Mouse (Mus musculus) heart, embryonic 12.5 days (tissue): Measurements from ENCODE around the gene Ankrd53. TPM values are rescaled to one million over a fixed set of nuclear protein-coding genes. Genes with fewer than 3 reads are reported as not detected.

Experiments
- ATAC-seq: fragments of 200-750 bp; cut with Nextera tagmentation; 2 replicates; pipeline ENCODE4 v1.8.0; 2017; ENCODE audit warnings: moderate TSS enrichment, moderate library complexity; ENCODE audit not compliant: insufficient number of reproducible peaks, low FRiP score
- H3K27ac ChIP-seq: fragments of 300-500 bp; sonication (generic); 2 replicates; pipeline ENCODE4 v1.5.1; 2016; ENCODE audit warnings: mild to moderate bottlenecking, moderate library complexity; ENCODE audit not compliant: poor library complexity, severe bottlenecking
- H3K27me3 ChIP-seq: fragments of 300-500 bp; sonication (generic); replicated peaks from 2 replicates; pipeline ENCODE4 v1.6.1; 2016; ENCODE audit warnings: mild to moderate bottlenecking, moderate library complexity
- H3K36me3 ChIP-seq: fragments of 300-500 bp; sonication (generic); 2 replicates; pipeline ENCODE4 v1.6.1; 2016; ENCODE audit warnings: mild to moderate bottlenecking, moderate library complexity
- H3K4me1 ChIP-seq: fragments of 300-500 bp; sonication (generic); replicated peaks from 2 replicates; pipeline ENCODE4 v1.6.1; 2016; ENCODE audit warnings: mild to moderate bottlenecking
- H3K4me2 ChIP-seq: fragments of 300-500 bp; sonication (generic); 2 replicates; pipeline ENCODE4 v1.6.1; 2016; ENCODE audit warnings: mild to moderate bottlenecking, moderate library complexity
- H3K4me3 ChIP-seq: fragments of 300-500 bp; sonication (generic); 2 replicates; pipeline ENCODE4 v1.5.1; 2016; ENCODE audit warnings: mild to moderate bottlenecking
- H3K9ac ChIP-seq: fragments of 300-500 bp; sonication (generic); 2 replicates; pipeline ENCODE4 v1.6.1; 2016; ENCODE audit warnings: mild to moderate bottlenecking, moderate library complexity
- H3K9me3 ChIP-seq: fragments of 300-500 bp; sonication (generic); replicated peaks from 2 replicates; pipeline ENCODE4 v1.6.1; 2016; ENCODE audit warnings: mild to moderate bottlenecking, moderate library complexity
- WGBS: fragments of 180-500 bp; shearing (Covaris S2); methylation state at CpG from one replicate; pipeline ENCODE4 v1.1.7; 2016; 5-methylcytosine and 5-hydroxymethylcytosine counted together
- polyA plus RNA-seq: library from polyadenylated mRNA; unstranded; fragments of >200 nt; fragmentation: Nextera tagmentation; extraction: Ambion mirVana; gene quantifications from 2 replicates; pipeline ENCODE4 v1.2.1, GENCODE M21; 2016

Gene Ankrd53
- polyA plus RNA-seq, 1 experiment from 2014 or later = not detected

GRCm38 (mm10) chr6:83795492-83795900 is 33.1 kb downstream of the Ankrd53 start:
- 4% methylated on average over 13 of the region's 13 CpGs for WGBS
- peak overlapping the region; percentile 89 for H3K4me2 ChIP-seq
- peaks cover 24% of the 10 kb centered on the region for H3K36me3 ChIP-seq
- peak overlapping the region; percentile 87 for H3K4me3 ChIP-seq
- no peaks in the 10 kb centered on the region for H3K9me3 ChIP-seq
- peak overlapping the region; percentile 91 for H3K9ac ChIP-seq
- peak; percentile 23; the same call in 1 of the 2 replicates for ATAC-seq
- H3K4me1 ChIP-seq = peaks cover 25% of the 10 kb centered on the region
- peak overlapping the region; percentile 93 for H3K27ac ChIP-seq
- H3K27me3 ChIP-seq = no peaks in the 10 kb centered on the region

GRCm38 (mm10) chr6:83796686-83797085 is 34.2 kb downstream of the Ankrd53 start:
- no peak for ATAC-seq
- Histone ChIP-seq H3K27ac (no peak overlapping the region), H3K4me3 (no peak overlapping the region), H3K9me3 (no peaks in the 10 kb centered on the region), H3K36me3 (peaks cover 36% of the 10 kb centered on the region), H3K4me1 (peaks cover 17% of the 10 kb centered on the region), H3K9ac (no peak overlapping the region; the same call in 1 of the 2 replicates), H3K27me3 (no peaks in the 10 kb centered on the region), H3K4me2 (no peak overlapping the region)
- WGBS = 57% methylated on average over 3 of the region's 3 CpGs

GRCm38 (mm10) chr6:83802033-83802432 is 39.6 kb downstream of the Ankrd53 start:
- Histone ChIP-seq H3K4me2 (no peak overlapping the region), H3K4me3 (no peak overlapping the region), H3K36me3 (peaks cover 60% of the 10 kb centered on the region), H3K27ac (no peak overlapping the region), H3K9ac (no peak overlapping the region; the same call in 1 of the 2 replicates), H3K27me3 (no peaks in the 10 kb centered on the region), H3K9me3 (no peaks in the 10 kb centered on the region), H3K4me1 (no peaks in the 10 kb centered on the region)
- ATAC-seq = no peak
- 85% methylated on average over 5 of the region's 5 CpGs for WGBS

GRCm38 (mm10) chr6:83802846-83803245 is 40.4 kb downstream of the Ankrd53 start:
- Histone ChIP-seq H3K36me3 (peaks cover 57% of the 10 kb centered on the region), H3K27me3 (no peaks in the 10 kb centered on the region), H3K4me3 (no peak overlapping the region), H3K9ac (no peak overlapping the region), H3K9me3 (no peaks in the 10 kb centered on the region), H3K4me2 (no peak overlapping the region), H3K27ac (no peak overlapping the region), H3K4me1 (no peaks in the 10 kb centered on the region)
- WGBS = 85% methylated on average over 3 of the region's 3 CpGs
- ATAC-seq = no peak

GRCm38 (mm10) chr6:83815801-83816200 is 53.4 kb downstream of the Ankrd53 start:
- 0 out of 2 replicates have a peak, but pooled peaks cover 2% of the 10 kb centered on the region for H3K4me1 ChIP-seq
- no peak overlapping the region for H3K27ac ChIP-seq
- H3K9me3 ChIP-seq = 0 out of 2 replicates have a peak, but pooled peaks cover 7% of the 10 kb centered on the region
- H3K4me3 ChIP-seq = no peak overlapping the region
- 91% methylated on average over 3 of the region's 3 CpGs for whole genome bisulfite sequencing
- H3K4me2 ChIP-seq = no peak overlapping the region
- H3K27me3 ChIP-seq = no peaks in the 10 kb centered on the region
- peaks cover 30% of the 10 kb centered on the region for H3K36me3 ChIP-seq
- H3K9ac ChIP-seq = no peak overlapping the region
- ATAC-seq = no peak

Other genes with a start within 250 kb of the Ankrd53 start
- 8.6 and 10.1 TPM in 2 replicates for gene Actg2, start 226.4 kb upstream of the Ankrd53 start, polyA plus RNA-seq
- 24.4 and 25.8 TPM in 2 replicates for gene Stambp, start 189.9 kb upstream of the Ankrd53 start, polyA plus RNA-seq
- gene Clec4f, start 106.5 kb upstream of the Ankrd53 start, polyA plus RNA-seq = 0.33 and 0.40 TPM in 2 replicates
- gene Cd207, start 84.8 kb upstream of the Ankrd53 start, polyA plus RNA-seq = not detected in 2 replicates
- 0.14 TPM in 1 of 2 replicates, not detected in the other for gene Vax2, start 51.4 kb upstream of the Ankrd53 start, polyA plus RNA-seq
- not detected in 2 replicates for gene Atp6v1b1, start 19.7 kb upstream of the Ankrd53 start, polyA plus RNA-seq
- gene Tex261, start 13.2 kb downstream of the Ankrd53 start, polyA plus RNA-seq = 67.7 and 76.3 TPM in 2 replicates
- gene Nagk, start 32.3 kb downstream of the Ankrd53 start, polyA plus RNA-seq = 51.6 and 54.1 TPM in 2 replicates
- gene Paip2b, start 69.1 kb downstream of the Ankrd53 start, polyA plus RNA-seq = 12.2 and 13.6 TPM in 2 replicates
- 53.2 and 56.0 TPM in 2 replicates for gene Zfp638, start 104.5 kb downstream of the Ankrd53 start, polyA plus RNA-seq
- 17.6 and 17.9 TPM in 2 replicates for gene Dysf, start 245.9 kb downstream of the Ankrd53 start, polyA plus RNA-seq